Mouse (Mus musculus) left cerebral cortex, adult 18-20 months (tissue): ENCODE data around the gene Gm5796. TPM values are rescaled to one million over a fixed set of nuclear protein-coding genes. Genes with fewer than 3 reads are reported as not detected.
"Not testable (repeated sequence)": the region's sequence is repeated elsewhere in the genome, so short reads cannot be mapped to it uniquely, and the experiment has no call there.

Experiments used
- DNase-seq, 2 experiments: peaks; one replicate each; pipeline ENCODE4 v3.0.0; 2021 to 2022; ENCODE audit warnings: low spot score in 2 of 2, mixed read lengths in 1 of 2
- long read RNA-seq, 2 experiments: library from polyadenylated mRNA; stranded (forward); transcript quantifications; one replicate each; pipeline ENCODE4 v2.0.0; 2021
- total RNA-seq, 2 experiments: library from RNA; stranded (reverse); gene quantifications; 2 replicates each; pipeline ENCODE4 v1.2.3; 2021

The Gm5796 gene
- total RNA-seq = 1 to 10 TPM; 2.4 to 2.6 TPM
- long read RNA-seq, experiment 1 = 0 reads
- long read RNA-seq, experiment 2, partial matches to known transcripts = 0 of 2 reads
- long read RNA-seq, experiment 2, other reads (novel, unspliced or antisense) = 2 of 2 reads

DNA sequence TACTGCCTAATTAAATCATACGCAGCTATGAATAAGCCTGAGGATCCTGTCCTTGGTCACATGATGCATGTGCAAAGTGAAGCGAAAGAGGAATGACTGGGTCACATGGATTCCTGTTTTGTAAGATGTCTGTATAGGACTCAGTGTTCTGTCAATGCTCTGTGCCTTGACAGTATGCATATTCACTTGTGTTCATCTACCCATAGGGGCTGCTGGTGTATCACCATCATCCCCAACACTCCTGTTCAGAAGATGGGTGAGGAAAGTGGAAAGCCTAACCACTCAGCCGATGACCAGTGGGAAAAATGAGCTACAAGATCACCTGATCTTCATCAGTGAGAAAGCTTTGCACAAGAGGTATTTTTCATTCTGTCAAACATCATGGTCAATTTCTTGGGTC, at the start of gene Gm5796:
Gene Gm5796 (plus strand): TSS at position 301 of the 400 bp plus-strand sequence.
- not testable (repeated sequence) for DNase-seq

DNA sequence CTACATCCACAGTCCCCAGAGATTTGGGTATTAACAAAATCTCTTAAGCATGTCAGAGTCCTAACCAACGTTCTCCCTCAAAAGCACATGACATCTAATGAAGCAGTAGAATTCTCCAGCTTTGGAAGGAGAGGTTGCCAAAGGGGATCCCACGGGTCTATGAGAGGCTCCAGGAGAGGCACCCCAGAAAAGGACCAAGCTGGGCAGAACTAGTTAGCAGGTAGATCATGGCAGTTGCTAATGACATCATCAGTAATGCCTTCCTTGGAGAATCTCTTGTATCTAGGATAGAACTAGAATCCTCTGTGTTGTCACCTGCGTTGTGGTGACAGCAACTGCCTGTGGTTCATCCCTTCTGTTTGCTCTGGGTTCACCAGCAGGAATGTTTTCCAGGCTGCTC, 25.6 kb upstream of the Gm5796 start, which contains the start of gene Gm3099:
Gene Gm3099 (plus strand): TSS at position 301 of the 400 bp plus-strand sequence.
- DNase-seq = not testable (repeated sequence)

DNA sequence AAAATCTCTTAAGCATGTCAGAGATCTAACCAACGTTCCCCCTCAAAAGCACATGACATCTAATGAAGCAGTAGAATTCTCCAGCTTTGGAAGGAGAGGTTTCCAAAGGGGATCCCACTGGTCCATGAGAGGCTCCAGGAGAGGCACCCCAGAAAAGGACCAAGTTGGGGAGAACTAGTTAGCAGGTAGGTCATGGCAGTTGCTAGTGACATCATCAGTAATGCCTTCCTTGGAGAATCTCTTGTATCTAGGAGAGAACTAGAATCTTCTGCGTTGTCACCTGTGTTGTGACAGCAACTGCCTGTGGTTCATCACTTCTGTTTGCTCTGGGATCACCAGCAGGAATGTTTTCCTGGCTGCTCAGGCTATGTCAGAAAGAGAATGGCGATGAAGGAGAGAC, 60.1 kb downstream of the Gm5796 start, which contains the start of gene Gm3115:
Gene Gm3115 (plus strand): TSS at position 301 of the 400 bp plus-strand sequence.
- not testable (repeated sequence) for DNase-seq

Other genes with a start within 250 kb of the Gm5796 start
- gene Gm3002, start 213.9 kb upstream of the Gm5796 start, total RNA-seq = 1 to 10 TPM in 1 of 2 experiments, under 1 TPM in 1; 0.61 to 1.7 TPM
- gene Gm3033, start 177.7 kb upstream of the Gm5796 start, total RNA-seq = not detected
- not detected for gene Gm2916, start 139.8 kb upstream of the Gm5796 start, total RNA-seq
- not detected for gene Gm3029, start 92.2 kb upstream of the Gm5796 start, total RNA-seq
- gene Gm3095, start 60.4 kb upstream of the Gm5796 start, total RNA-seq = under 1 TPM; 0.30 to 0.56 TPM
- not detected for gene Gm3099, start 25.5 kb upstream of the Gm5796 start, total RNA-seq
- under 1 TPM; 0.26 to 0.28 TPM for gene Gm3115, start 60.2 kb downstream of the Gm5796 start, total RNA-seq
- gene Gm8108, start 86.6 kb downstream of the Gm5796 start, total RNA-seq = 1 to 10 TPM; 2.3 to 3.9 TPM
- gene Gm3127, start 141.1 kb downstream of the Gm5796 start, total RNA-seq = not detected
- under 1 TPM; 0.28 to 0.79 TPM for gene Gm2974, start 158.6 kb downstream of the Gm5796 start, total RNA-seq
- gene Gm3138, start 225.7 kb downstream of the Gm5796 start, total RNA-seq = not detected